Mouse (Mus musculus): ENCODE results near the gene Gm49355.

The Gm49355 gene

GRCm38 (mm10) chr14:12342458-12343131, 58.8 kb downstream of the Gm49355 start:
- DNase-seq (ENCODE audit: low spot score): no peak

- no peak for DNase-seq (ENCODE audit: low spot score)
These were observed 59.7 kb downstream of the Gm49355 start for GRCm38 (mm10) chr14:12343451-12343941.

- DNase-seq (ENCODE audit: low spot score): no peak
These were observed 60.4 kb downstream of the Gm49355 start for GRCm38 (mm10) chr14:12344061-12344745.

GRCm38 (mm10) chr14:12344746-12345240, 61.0 kb downstream of the Gm49355 start:
- no peak for DNase-seq (ENCODE audit: low spot score)

DNA sequence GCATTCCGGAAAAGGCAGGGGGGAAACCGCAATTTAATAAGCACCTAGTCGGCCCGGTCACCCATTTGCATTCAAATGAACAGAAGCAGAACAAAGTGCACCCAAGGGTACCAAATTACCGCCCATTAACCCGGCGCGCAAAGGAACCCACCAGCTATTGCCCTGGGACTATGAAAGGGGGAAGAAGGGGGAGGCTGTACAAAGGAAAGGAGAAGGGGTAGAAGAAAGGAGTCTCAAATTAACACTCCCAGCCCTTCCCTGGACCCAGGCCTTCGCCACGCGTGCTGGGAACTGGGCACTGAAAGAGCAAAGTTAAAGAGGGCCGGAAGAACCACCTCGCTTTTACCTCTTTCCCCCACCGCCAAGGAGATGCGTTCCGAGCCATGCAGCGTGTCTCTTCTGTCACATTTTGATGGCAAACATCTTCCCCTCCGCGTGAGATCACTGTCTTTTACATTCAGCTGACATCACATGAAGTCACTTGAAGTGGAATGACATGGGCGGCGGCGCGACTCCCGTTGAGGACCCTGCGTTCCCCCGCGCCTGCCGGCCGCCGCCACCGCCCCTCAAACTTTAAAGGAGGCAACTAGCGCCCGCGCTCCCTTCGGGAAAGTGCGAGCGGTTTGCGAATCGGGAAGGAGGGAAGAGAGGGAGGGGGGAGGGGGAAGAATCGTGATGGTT, 61.6 kb downstream of the Gm49355 start:
- no peak for DNase-seq (ENCODE audit: low spot score)

DNA sequence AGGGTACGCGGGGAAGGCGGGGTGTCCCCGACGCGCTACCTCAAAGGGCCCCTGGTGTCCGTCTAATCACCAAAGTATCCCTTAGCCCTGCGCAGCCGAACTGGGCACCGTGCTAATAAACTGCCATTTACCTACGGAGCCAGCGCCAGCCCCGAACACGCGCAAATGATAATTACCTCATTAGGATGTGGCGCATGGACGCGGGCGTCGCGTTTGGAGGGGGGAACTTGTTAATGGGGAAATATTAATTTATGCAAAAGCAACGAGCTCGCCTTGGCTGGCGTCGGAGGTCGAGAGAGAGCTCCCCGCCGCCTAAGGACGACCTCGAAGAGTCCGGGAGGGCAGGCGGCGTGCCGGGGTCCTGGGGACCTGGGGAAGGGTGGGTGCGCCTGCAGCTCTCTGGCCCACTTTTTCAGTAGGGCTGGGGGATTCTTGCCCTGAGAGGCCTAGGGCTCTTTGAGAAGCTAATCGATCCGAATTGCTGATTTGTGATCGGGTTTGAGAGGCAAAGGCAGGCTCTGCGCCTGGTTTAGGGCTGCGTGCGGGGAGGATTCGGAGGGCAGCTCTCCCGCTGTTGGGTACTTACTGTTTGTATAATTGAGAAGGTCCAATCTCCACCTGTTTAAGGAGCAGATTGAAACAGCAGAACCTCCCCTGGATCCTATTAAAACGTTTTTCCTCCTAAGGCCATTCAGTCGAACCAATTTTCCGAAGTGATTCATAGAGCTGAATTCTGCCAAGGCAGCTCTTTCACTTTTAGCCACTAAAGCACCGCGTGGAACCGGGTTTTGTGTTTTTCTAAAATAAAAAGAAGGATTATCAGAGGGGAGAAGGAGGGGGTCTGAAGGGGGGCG, 62.5 kb downstream of the Gm49355 start:
- DNase-seq (ENCODE audit: low spot score): no peak

GRCm38 (mm10) chr14:12346865-12347600, 63.3 kb downstream of the Gm49355 start:
- DNase-seq (ENCODE audit: low spot score): no peak

DNA sequence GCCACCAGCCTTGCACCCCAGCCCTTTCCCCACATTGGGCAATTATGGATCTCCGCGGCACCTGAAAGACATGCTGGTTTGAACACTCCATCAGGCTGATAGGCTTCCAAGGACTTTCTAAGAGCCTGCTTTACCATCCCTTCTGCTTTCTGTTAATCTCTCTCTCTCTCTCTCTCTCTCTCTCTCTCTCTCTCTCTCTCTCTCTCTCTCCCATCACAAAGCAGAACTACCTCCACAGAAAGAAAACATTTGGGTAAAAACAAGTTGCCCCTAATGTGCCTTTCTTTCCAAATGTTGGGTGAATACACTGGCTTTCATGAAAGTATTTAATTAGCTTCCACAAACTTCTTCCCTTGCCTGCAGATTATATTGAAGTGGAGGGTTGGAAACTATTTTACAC, 64.3 kb downstream of the Gm49355 start, which contains the start of gene Fezf2:
Gene Fezf2, minus strand, starts transcription at position 101 of the 400 bp plus-strand sequence.
- no peak for DNase-seq (ENCODE audit: low spot score)

- no peak for DNase-seq (ENCODE audit: low spot score)
These were observed 65.7 kb downstream of the Gm49355 start for GRCm38 (mm10) chr14:12349334-12350090.

GRCm38 (mm10) chr14:12350271-12350916, 66.6 kb downstream of the Gm49355 start:
- no peak for DNase-seq (ENCODE audit: low spot score)

All from urinary bladder, postnatal 14 days (tissue).